Mouse (Mus musculus): ENCODE results near the gene Tusc2.

- TF ChIP-seq CTCF (IDR thresholded peaks at IDR 0.05; ENCODE audit: control insufficient read depth, insufficient read depth, low read length) (no peak), POLR2A (IDR thresholded peaks at IDR 0.05; ENCODE audit: borderline replicate concordance, control insufficient read depth, low read depth, low read length) (no peak)
Observed at GRCm38 (mm10) chr9:107577871-107578270, 14.8 kb downstream of the Tusc2 start.

All from bone marrow, adult 2 months (tissue).